Mouse (Mus musculus): ENCODE data around the gene Hspb2. TPM values are rescaled to one million over a fixed set of nuclear protein-coding genes. Genes with fewer than 3 reads are reported as not detected.

The Hspb2 gene
- 22.0 and 25.4 TPM in 2 replicates for polyA plus RNA-seq (2012; rRNA removed)

GRCm38 (mm10) chr9:50752054-50752602 lies at the start of gene Hspb2:
Gene Hspb2 (minus strand): TSS chr9:50752354.

GRCm38 (mm10) chr9:50774991-50775612 lies 22.9 kb upstream of the Hspb2 start, which contains the start of the genes Alg9 and 1110032A03Rik:
Gene Alg9 (plus strand): TSS chr9:50775019.
Gene 1110032A03Rik (minus strand): TSS chr9:50775520.

GRCm38 (mm10) chr9:50768107-50769002 lies 16.2 kb upstream of the Hspb2 start, which contains the start of gene Fdxacb1:
Gene Fdxacb1 (plus strand): TSS chr9:50768236.

GRCm38 (mm10) chr9:50751323-50751722 lies 831 bp downstream of the Hspb2 start, which contains the start of gene Cryab:
Gene Cryab (plus strand): TSS chr9:50751325.

GRCm38 (mm10) chr9:50746214-50746677 lies 5.9 kb downstream of the Hspb2 start, which contains the start of gene 2310030G06Rik:
Gene 2310030G06Rik (minus strand): TSS chr9:50746536.

GRCm38 (mm10) chr9:50738914-50739870 lies 13.0 kb downstream of the Hspb2 start, which contains the start of gene Dixdc1:
Gene Dixdc1 (minus strand): TSS chr9:50739517.

Other genes with a start within 250 kb of the Hspb2 start
- 33.4 and 38.2 TPM in 2 replicates for gene Pts, start 223.6 kb downstream of the Hspb2 start, polyA plus RNA-seq (2012; rRNA removed)
- 36.9 and 39.9 TPM in 2 replicates for gene Il18, start 197.5 kb downstream of the Hspb2 start, polyA plus RNA-seq (2012; rRNA removed)
- 3.0 and 4.6 TPM in 2 replicates for gene Bco2, start 197.2 kb downstream of the Hspb2 start, polyA plus RNA-seq (2012; rRNA removed)
- gene Tex12, start 191.0 kb downstream of the Hspb2 start, polyA plus RNA-seq (2012; rRNA removed) = not detected in 2 replicates
- gene Sdhd, start 148.5 kb downstream of the Hspb2 start, polyA plus RNA-seq (2012; rRNA removed) = 315 and 398 TPM in 2 replicates
- 123 and 144 TPM in 2 replicates for gene Timm8b, start 148.4 kb downstream of the Hspb2 start, polyA plus RNA-seq (2012; rRNA removed)
- 0.66 and 1.0 TPM in 2 replicates for gene Pih1d2, start 135.0 kb downstream of the Hspb2 start, polyA plus RNA-seq (2012; rRNA removed)
- gene Nkapd1, start 134.9 kb downstream of the Hspb2 start, polyA plus RNA-seq (2012; rRNA removed) = 4.3 and 4.5 TPM in 2 replicates
- 20.5 and 20.6 TPM in 2 replicates for gene Dlat, start 92.6 kb downstream of the Hspb2 start, polyA plus RNA-seq (2012; rRNA removed)
- 3.8 and 4.2 TPM in 2 replicates for gene Dixdc1, start 12.8 kb downstream of the Hspb2 start, polyA plus RNA-seq (2012; rRNA removed)
- 10.6 and 10.8 TPM in 2 replicates for gene 2310030G06Rik, start 5.8 kb downstream of the Hspb2 start, polyA plus RNA-seq (2012; rRNA removed)
- gene Cryab, start 1.0 kb downstream of the Hspb2 start, polyA plus RNA-seq (2012; rRNA removed) = 58.7 and 96.1 TPM in 2 replicates
- 3.2 and 3.4 TPM in 2 replicates for gene Fdxacb1, start 15.9 kb upstream of the Hspb2 start, polyA plus RNA-seq (2012; rRNA removed)
- gene Alg9, start 22.7 kb upstream of the Hspb2 start, polyA plus RNA-seq (2012; rRNA removed) = 26.7 and 31.0 TPM in 2 replicates
- 27.5 and 36.9 TPM in 2 replicates for gene 1110032A03Rik, start 23.2 kb upstream of the Hspb2 start, polyA plus RNA-seq (2012; rRNA removed)
- gene Ppp2r1b, start 92.9 kb upstream of the Hspb2 start, polyA plus RNA-seq (2012; rRNA removed) = 7.7 and 8.7 TPM in 2 replicates

All from colon, adult 2 months (tissue).